Mouse (Mus musculus) midbrain, embryonic 14.5 days (tissue): ENCODE results near the gene Scin. TPM values are rescaled to one million over a fixed set of nuclear protein-coding genes. Genes with fewer than 3 reads are reported as not detected.

Source experiments
- ATAC-seq: fragments of 200-750 bp; cut with Nextera tagmentation; 2 replicates; pipeline ENCODE4 v1.8.0; 2017; ENCODE audit warnings: moderate number of reproducible peaks, moderate library complexity; ENCODE audit not compliant: low FRiP score, low TSS enrichment
- DNase-seq: peaks from one replicate; pipeline ENCODE4 v3.0.0-alpha.2; 2015
- H3K27ac ChIP-seq: fragments of 300-500 bp; sonication (generic); replicated peaks from 2 replicates; pipeline ENCODE4 v1.5.1; 2014; ENCODE audit warnings: mild to moderate bottlenecking, low read depth, low read length, moderate library complexity
- H3K27me3 ChIP-seq: fragments of 300-500 bp; sonication (generic); 2 replicates; pipeline ENCODE4 v1.6.1; 2014; ENCODE audit warnings: low read length, control low read depth, mixed read lengths; ENCODE audit not compliant: control insufficient read depth, insufficient read depth
- H3K36me3 ChIP-seq: fragments of 300-500 bp; sonication (generic); 2 replicates; pipeline ENCODE4 v1.6.1; 2014; ENCODE audit warnings: low read length, control low read depth; ENCODE audit not compliant: control insufficient read depth, insufficient read depth
- H3K4me1 ChIP-seq: fragments of 300-500 bp; sonication (generic); 2 replicates; pipeline ENCODE4 v1.6.1; 2014; ENCODE audit warnings: mild to moderate bottlenecking, antibody characterized with exemption, low read length, control low read depth; ENCODE audit not compliant: control insufficient read depth, insufficient read depth
- H3K4me2 ChIP-seq: fragments of 300-500 bp; sonication (generic); 2 replicates; pipeline ENCODE4 v1.6.1; 2014; ENCODE audit warnings: mild to moderate bottlenecking, low read length, moderate library complexity
- H3K4me3 ChIP-seq: fragments of 300-500 bp; sonication (generic); replicated peaks from 2 replicates; pipeline ENCODE4 v1.5.1; 2014; ENCODE audit warnings: low read depth, low read length
- H3K9ac ChIP-seq: fragments of 300-500 bp; sonication (generic); replicated peaks from 2 replicates; pipeline ENCODE4 v1.6.1; 2014; ENCODE audit warnings: mild to moderate bottlenecking, low read length, moderate library complexity
- H3K9me3 ChIP-seq: fragments of 300-500 bp; sonication (generic); 2 replicates; pipeline ENCODE4 v1.6.1; 2016; ENCODE audit warnings: low read length, control low read depth, mixed read lengths; ENCODE audit not compliant: control insufficient read depth
- WGBS: fragments of 180-500 bp; shearing (Covaris S2); extraction: QIAGEN DNeasy Blood & Tissue Kit; methylation state at CpG from one replicate; pipeline ENCODE4 v1.1.7; 2014; 5-methylcytosine and 5-hydroxymethylcytosine counted together
- polyA plus RNA-seq: library from polyadenylated mRNA; unstranded; fragments of >200 nt; fragmentation: Nextera tagmentation; extraction: Ambion mirVana; gene quantifications from 2 replicates; pipeline ENCODE4 v1.2.1, GENCODE M21; 2014

Gene Scin
- polyA plus RNA-seq, 1 experiment from 2014 or later = 0.11 TPM

- ATAC-seq (no peak), DNase-seq (no peak)
- Histone ChIP-seq H3K36me3 (no peaks in the 10 kb centered on the region), H3K4me3 (no peak overlapping the region), H3K9ac (no peak overlapping the region), H3K27me3 (no peaks in the 10 kb centered on the region), H3K4me1 (no peaks in the 10 kb centered on the region), H3K9me3 (no peaks in the 10 kb centered on the region), H3K27ac (no peak overlapping the region), H3K4me2 (no peak overlapping the region)
- WGBS = 87% methylated on average over 8 of the region's 8 CpGs
Observed at GRCm38 (mm10) chr12:40152353-40153069, 18.5 kb upstream of the Scin start.

DNA sequence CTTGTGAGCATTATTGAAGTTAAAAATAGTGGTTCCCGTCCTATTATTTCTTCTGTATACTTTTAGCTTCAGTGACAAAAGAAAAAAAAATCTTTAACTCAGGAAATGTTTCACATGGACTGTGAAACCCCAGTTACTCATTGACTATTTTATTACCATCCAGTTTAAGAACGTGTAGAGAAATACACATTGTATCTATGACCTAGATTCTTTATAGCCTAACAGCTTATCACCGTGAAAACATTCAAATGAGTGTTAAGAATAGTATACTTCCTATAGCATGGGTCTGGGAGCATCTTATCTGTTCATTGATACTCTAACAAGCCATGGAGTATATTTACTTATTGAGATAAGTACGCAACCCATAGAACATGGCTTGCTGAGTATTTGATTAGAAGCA lies 13.3 kb upstream of the Scin start:
- H3K9me3 ChIP-seq = no peaks in the 10 kb centered on the region
- H3K4me1 ChIP-seq = no peaks in the 10 kb centered on the region
- H3K27me3 ChIP-seq = no peaks in the 10 kb centered on the region
- ATAC-seq (no peak), DNase-seq (no peak)
- no peak overlapping the region for H3K4me3 ChIP-seq
- H3K36me3 ChIP-seq = no peaks in the 10 kb centered on the region
- no peak overlapping the region for H3K9ac ChIP-seq
- H3K4me2 ChIP-seq = no peak overlapping the region
- WGBS = 83% methylated on average over 4 of the region's 4 CpGs
- H3K27ac ChIP-seq = no peak overlapping the region

GRCm38 (mm10) chr12:40146510-40146909 lies 12.5 kb upstream of the Scin start:
- no peak overlapping the region for H3K4me2 ChIP-seq
- DNase-seq (no peak), ATAC-seq (no peak)
- H3K9me3 ChIP-seq = no peaks in the 10 kb centered on the region
- no peak overlapping the region for H3K4me3 ChIP-seq
- H3K36me3 ChIP-seq = no peaks in the 10 kb centered on the region
- H3K27ac ChIP-seq = no peak overlapping the region
- H3K27me3 ChIP-seq = no peaks in the 10 kb centered on the region
- no peaks in the 10 kb centered on the region for H3K4me1 ChIP-seq
- WGBS = 88% methylated on average over 5 of the region's 5 CpGs
- H3K9ac ChIP-seq = no peak overlapping the region

DNA sequence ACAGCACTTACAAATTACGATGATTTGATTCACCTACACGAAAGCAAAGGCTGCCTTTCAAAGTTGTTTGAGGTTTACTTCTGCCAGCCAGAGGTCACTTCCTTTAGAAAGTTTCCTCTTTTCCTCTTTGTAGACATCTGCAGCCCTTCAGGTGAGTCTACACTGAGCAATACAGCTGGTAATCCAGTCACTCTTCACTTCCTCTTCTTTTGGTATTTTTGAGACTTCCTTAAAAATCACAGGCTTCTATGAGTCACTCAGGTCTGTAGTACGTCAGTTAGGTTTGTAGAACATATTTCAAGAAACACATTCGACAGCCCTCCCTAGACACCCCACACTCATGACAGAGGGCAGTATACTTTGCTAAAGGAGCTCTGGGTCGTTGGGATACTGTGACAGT lies 6.7 kb upstream of the Scin start:
- H3K4me3 ChIP-seq = no peak overlapping the region
- H3K9ac ChIP-seq = no peak overlapping the region
- no peaks in the 10 kb centered on the region for H3K4me1 ChIP-seq
- H3K36me3 ChIP-seq = no peaks in the 10 kb centered on the region
- ATAC-seq (no peak), DNase-seq (no peak)
- no peak overlapping the region for H3K27ac ChIP-seq
- no peaks in the 10 kb centered on the region for H3K27me3 ChIP-seq
- no peak overlapping the region for H3K4me2 ChIP-seq
- WGBS = 85% methylated on average over 5 of the region's 5 CpGs
- H3K9me3 ChIP-seq = no peaks in the 10 kb centered on the region

DNA sequence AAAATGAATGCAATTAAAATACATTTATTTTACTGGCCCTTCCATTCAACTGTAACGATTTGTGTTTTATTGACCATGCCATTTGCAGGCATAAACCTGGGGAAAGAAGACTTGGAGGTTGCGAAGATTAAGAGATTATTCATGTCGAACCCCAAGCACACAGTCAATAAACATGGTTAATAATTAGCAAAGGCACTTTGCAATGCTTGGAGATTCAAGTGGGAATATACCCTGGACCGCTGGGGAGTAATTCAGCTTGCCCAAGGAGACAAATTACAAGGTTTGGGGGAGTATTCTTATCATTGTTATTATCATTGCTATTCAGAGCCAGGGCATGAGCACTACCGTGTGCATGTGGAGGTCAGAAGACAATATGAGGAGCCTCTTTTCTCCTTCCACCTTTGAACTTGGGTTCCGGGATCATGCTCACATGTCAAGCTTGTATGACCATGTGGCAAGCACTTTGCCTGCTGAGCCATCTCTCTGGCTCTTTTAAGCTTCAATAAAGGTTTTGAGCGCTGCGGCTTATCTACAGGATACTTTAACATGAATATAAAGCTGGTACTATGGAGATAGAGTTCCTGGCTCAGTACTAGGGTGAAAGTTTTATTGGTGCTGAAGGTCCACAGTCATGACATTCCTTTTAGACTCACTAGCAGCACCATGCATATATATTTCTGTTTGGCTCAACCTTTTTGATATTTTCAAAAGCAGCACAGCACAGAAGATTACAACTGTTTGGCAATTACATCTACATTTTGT lies 5.6 kb upstream of the Scin start:
- Histone ChIP-seq H3K36me3 (no peaks in the 10 kb centered on the region), H3K27me3 (no peaks in the 10 kb centered on the region), H3K4me1 (no peaks in the 10 kb centered on the region), H3K9me3 (no peaks in the 10 kb centered on the region), H3K4me2 (no peak overlapping the region), H3K27ac (no peak overlapping the region), H3K9ac (no peak overlapping the region), H3K4me3 (no peak overlapping the region)
- ATAC-seq (no peak), DNase-seq (no peak)
- WGBS = 88% methylated on average over 8 of the region's 8 CpGs

DNA sequence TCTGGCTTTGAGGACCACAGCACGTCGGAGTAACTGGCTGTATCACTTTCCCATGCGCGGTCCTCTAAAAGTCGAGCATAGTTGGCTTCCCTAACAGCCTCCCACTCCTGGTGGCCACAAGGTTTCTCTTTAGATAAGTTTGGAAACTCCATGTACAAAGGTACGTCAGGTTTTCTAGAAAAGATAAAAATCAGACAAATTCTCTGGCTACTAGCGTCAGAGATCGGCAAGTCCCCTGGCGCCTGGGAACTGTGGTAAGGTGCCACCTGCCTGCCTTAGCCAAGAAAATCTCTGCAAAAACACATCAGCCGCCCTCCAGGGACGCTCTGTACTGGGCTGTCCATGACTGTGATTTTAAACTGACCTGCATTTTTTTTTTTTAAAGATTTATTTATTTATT lies 501 bp upstream of the Scin start:
- no peaks in the 10 kb centered on the region for H3K9me3 ChIP-seq
- no peak overlapping the region for H3K27ac ChIP-seq
- no peak overlapping the region for H3K9ac ChIP-seq
- peaks cover 19% of the 10 kb centered on the region for H3K27me3 ChIP-seq
- WGBS = 55% methylated on average over 11 of the region's 11 CpGs
- H3K36me3 ChIP-seq = no peaks in the 10 kb centered on the region
- H3K4me1 ChIP-seq = peaks cover 12% of the 10 kb centered on the region
- peak overlapping the region; percentile 80 for H3K4me2 ChIP-seq
- no peak for ATAC-seq
- H3K4me3 ChIP-seq = peak overlapping the region; percentile 40; the same call in 1 of the 2 replicates
- DNase-seq = peak; percentile 4

DNA sequence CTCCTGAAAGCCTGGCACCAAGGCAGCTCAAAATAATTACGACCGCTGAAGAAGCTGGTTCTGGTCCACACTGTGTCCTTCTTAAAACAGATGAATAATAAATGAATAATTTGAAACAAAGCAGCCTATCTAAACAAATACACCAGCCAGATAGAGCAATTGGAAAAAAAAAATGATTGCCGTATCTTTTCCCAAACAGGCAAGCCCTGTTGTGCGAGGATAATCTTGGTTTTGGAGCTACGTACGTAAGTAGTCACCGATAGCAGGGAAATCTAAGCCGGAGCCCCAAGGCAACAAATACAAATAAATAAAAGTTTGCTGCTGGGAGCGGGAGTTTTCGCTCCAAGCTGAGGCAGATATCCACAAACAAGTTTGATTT lies 845 bp downstream of the Scin start:
- Histone ChIP-seq H3K9ac (no peak overlapping the region), H3K9me3 (no peaks in the 10 kb centered on the region), H3K4me2 (peak overlapping the region; percentile 80), H3K36me3 (no peaks in the 10 kb centered on the region), H3K27ac (no peak overlapping the region), H3K27me3 (peaks cover 19% of the 10 kb centered on the region), H3K4me1 (peaks cover 12% of the 10 kb centered on the region), H3K4me3 (peak overlapping the region; percentile 40)
- ATAC-seq (no peak), DNase-seq (peak; percentile 46)
- WGBS = 13% methylated on average over 10 of the region's 10 CpGs

DNA sequence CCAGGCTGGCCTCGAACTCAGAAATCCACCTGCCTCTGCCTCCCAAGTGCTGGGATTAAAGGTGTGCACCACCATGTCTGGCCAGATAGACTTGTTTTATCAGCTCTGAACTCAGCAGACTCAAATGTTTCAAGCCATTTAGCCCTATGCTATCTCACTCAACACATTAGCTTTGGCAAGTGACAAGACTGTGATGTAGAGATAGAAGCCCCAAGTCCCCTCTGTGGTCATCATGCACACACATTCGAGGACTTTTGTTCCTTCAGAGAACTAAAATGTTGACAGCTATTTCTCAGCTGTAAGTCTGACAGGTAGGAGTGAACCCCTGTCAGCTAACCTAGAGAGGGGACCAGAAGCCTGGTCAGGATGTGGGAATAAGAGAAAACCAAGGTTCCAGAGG lies 15.2 kb downstream of the Scin start:
- ATAC-seq (no peak), DNase-seq (no peak)
- Histone ChIP-seq H3K4me2 (no peak overlapping the region), H3K4me3 (no peak overlapping the region), H3K27ac (no peak overlapping the region), H3K4me1 (no peaks in the 10 kb centered on the region), H3K27me3 (no peaks in the 10 kb centered on the region), H3K36me3 (no peaks in the 10 kb centered on the region), H3K9me3 (no peaks in the 10 kb centered on the region), H3K9ac (no peak overlapping the region)
- WGBS = 85% methylated on average over 2 of the region's 2 CpGs

GRCm38 (mm10) chr12:40117045-40117444 lies 17.0 kb downstream of the Scin start:
- Histone ChIP-seq H3K4me2 (no peak overlapping the region), H3K4me1 (no peaks in the 10 kb centered on the region), H3K9me3 (no peaks in the 10 kb centered on the region), H3K4me3 (no peak overlapping the region), H3K27me3 (no peaks in the 10 kb centered on the region), H3K9ac (no peak overlapping the region), H3K36me3 (no peaks in the 10 kb centered on the region), H3K27ac (no peak overlapping the region)
- 96% methylated on average over 6 of the region's 6 CpGs for WGBS
- ATAC-seq (no peak), DNase-seq (no peak)
